Mouse (Mus musculus) intestine, embryonic 14.5 days (tissue): ENCODE measurements at regions not wholly inside any gene's neighbourhood (a gene's known extent, or its start where the extent isn't known, plus 50 kb on each side); places are given as distances from the start of the nearest gene placed in this dataset.

Source experiments
- ATAC-seq: fragments of 200-750 bp; cut with Nextera tagmentation; replicated peaks from 2 replicates; pipeline ENCODE4 v1.8.0; 2017; ENCODE audit warnings: low read depth, moderate number of reproducible peaks, moderate TSS enrichment, moderate library complexity; ENCODE audit not compliant: low FRiP score, low TSS enrichment
- DNase-seq: peaks from one replicate; pipeline ENCODE4 v3.0.0-alpha.2; 2018; ENCODE audit warnings: low spot score
- H3K27ac ChIP-seq: fragments of 300-500 bp; sonication (generic); 2 replicates; pipeline ENCODE4 v1.5.1; 2014; ENCODE audit warnings: low read depth, mild to moderate bottlenecking, control low read depth
- H3K27me3 ChIP-seq: fragments of 300-500 bp; sonication (generic); replicated peaks from 2 replicates; pipeline ENCODE4 v1.6.1; 2014; ENCODE audit warnings: low read length, control low read depth; ENCODE audit not compliant: control insufficient read depth, insufficient read depth
- H3K36me3 ChIP-seq: fragments of 300-500 bp; sonication (generic); 2 replicates; pipeline ENCODE4 v1.6.1; 2014; ENCODE audit warnings: low read length, control low read depth; ENCODE audit not compliant: control insufficient read depth, insufficient read depth
- H3K4me1 ChIP-seq: fragments of 300-500 bp; sonication (generic); replicated peaks from 2 replicates; pipeline ENCODE4 v1.6.1; 2014; ENCODE audit warnings: low read length, control low read depth, mixed read lengths; ENCODE audit not compliant: control insufficient read depth, insufficient read depth
- H3K4me2 ChIP-seq: fragments of 300-500 bp; sonication (generic); 2 replicates; pipeline ENCODE4 v1.6.1; 2014; ENCODE audit warnings: low read length
- H3K4me3 ChIP-seq: fragments of 300-500 bp; sonication (generic); 2 replicates; pipeline ENCODE4 v1.5.1; 2014; ENCODE audit warnings: low read depth, low read length, control low read depth, mixed read lengths
- H3K9ac ChIP-seq: fragments of 300-500 bp; sonication (generic); 2 replicates; pipeline ENCODE4 v1.6.1; 2014; ENCODE audit warnings: mild to moderate bottlenecking, low read length
- H3K9me3 ChIP-seq: fragments of 300-500 bp; sonication (generic); 2 replicates; pipeline ENCODE4 v1.6.1; 2016; ENCODE audit warnings: low read length, control low read depth; ENCODE audit not compliant: control insufficient read depth
- WGBS: fragments of 180-500 bp; shearing (Covaris S2); extraction: QIAGEN DNeasy Blood & Tissue Kit; methylation state at CpG from one replicate; pipeline ENCODE4 v1.1.7; 2014; 5-methylcytosine and 5-hydroxymethylcytosine counted together

- ATAC-seq, result no peak
These were observed 93.1 kb downstream of the Gm10260 start for GRCm38 (mm10) chr13:97667313-97667712.

GRCm38 (mm10) chr13:97666761-97667160 is 93.7 kb downstream of the Gm10260 start:
- DNase-seq, result no peak
- 83% methylated on average over 4 of the region's 4 CpGs for WGBS
- Histone ChIP-seq H3K27me3 (no peaks in the 10 kb centered on the region), H3K36me3 (no peaks in the 10 kb centered on the region), H3K4me2 (no peak overlapping the region), H3K27ac (no peak overlapping the region), H3K4me1 (no peaks in the 10 kb centered on the region; the same call in 1 of the 2 replicates), H3K4me3 (no peak overlapping the region), H3K9ac (no peak overlapping the region), H3K9me3 (no peaks in the 10 kb centered on the region)
- no peak for ATAC-seq

More at GRCm38 (mm10) chr13:97667313-97667712, 93.1 kb downstream of the Gm10260 start:
- H3K9me3 ChIP-seq, result no peaks in the 10 kb centered on the region
- H3K36me3 ChIP-seq, result no peaks in the 10 kb centered on the region
- H3K4me2 ChIP-seq, result no peak overlapping the region
- no peak overlapping the region for H3K27ac ChIP-seq
- 86% methylated on average over 7 of the region's 7 CpGs for WGBS
- no peak for DNase-seq
- H3K4me3 ChIP-seq, result no peak overlapping the region
- no peak overlapping the region for H3K9ac ChIP-seq
- H3K27me3 ChIP-seq, result no peaks in the 10 kb centered on the region
- H3K4me1 ChIP-seq, result peaks cover 4% of the 10 kb centered on the region; the same call in 1 of the 2 replicates

GRCm38 (mm10) chr13:97665226-97665625 is 95.2 kb downstream of the Gm10260 start:
- Histone ChIP-seq H3K9me3 (no peaks in the 10 kb centered on the region), H3K4me1 (no peaks in the 10 kb centered on the region; the same call in 1 of the 2 replicates), H3K4me3 (no peak overlapping the region), H3K36me3 (no peaks in the 10 kb centered on the region), H3K4me2 (no peak overlapping the region), H3K9ac (no peak overlapping the region), H3K27me3 (no peaks in the 10 kb centered on the region), H3K27ac (no peak overlapping the region)
- WGBS, result 70% methylated on average over 1 of the region's 1 CpGs
- DNase-seq (no peak), ATAC-seq (no peak)

GRCm38 (mm10) chr13:97662741-97663140 is 97.7 kb downstream of the Gm10260 start:
- Histone ChIP-seq H3K27ac (no peak overlapping the region), H3K9me3 (no peaks in the 10 kb centered on the region), H3K36me3 (no peaks in the 10 kb centered on the region), H3K4me3 (no peak overlapping the region), H3K27me3 (no peaks in the 10 kb centered on the region), H3K4me2 (no peak overlapping the region), H3K4me1 (no peaks in the 10 kb centered on the region; the same call in 1 of the 2 replicates), H3K9ac (no peak overlapping the region)
- DNase-seq, result no peak
- WGBS, result 71% methylated on average over 8 of the region's 8 CpGs
- ATAC-seq, result no peak

- no peaks in the 10 kb centered on the region for H3K9me3 ChIP-seq
- H3K4me1 ChIP-seq, result no peaks in the 10 kb centered on the region
- no peaks in the 10 kb centered on the region for H3K27me3 ChIP-seq
- H3K27ac ChIP-seq, result no peak overlapping the region
- DNase-seq (no peak), ATAC-seq (no peak)
- no peak overlapping the region for H3K4me2 ChIP-seq
- H3K4me3 ChIP-seq, result no peak overlapping the region
- WGBS, result 85% methylated on average over 2 of the region's 2 CpGs
- no peaks in the 10 kb centered on the region for H3K36me3 ChIP-seq
- H3K9ac ChIP-seq, result no peak overlapping the region
These were observed 103.8 kb downstream of the Gm10260 start for GRCm38 (mm10) chr13:97656618-97657017.

- DNase-seq (no peak), ATAC-seq (no peak)
- Histone ChIP-seq H3K4me3 (no peak overlapping the region), H3K9ac (no peak overlapping the region), H3K27me3 (no peaks in the 10 kb centered on the region), H3K27ac (no peak overlapping the region), H3K4me1 (no peaks in the 10 kb centered on the region), H3K4me2 (no peak overlapping the region), H3K9me3 (no peaks in the 10 kb centered on the region), H3K36me3 (no peaks in the 10 kb centered on the region)
- 78% methylated on average over 9 of the region's 9 CpGs for WGBS
These were observed 108.2 kb downstream of the Gm10260 start for GRCm38 (mm10) chr13:97652279-97652678.

- Histone ChIP-seq H3K4me3 (no peak overlapping the region), H3K9me3 (no peaks in the 10 kb centered on the region), H3K4me2 (no peak overlapping the region), H3K9ac (no peak overlapping the region), H3K27me3 (no peaks in the 10 kb centered on the region), H3K36me3 (no peaks in the 10 kb centered on the region), H3K27ac (no peak overlapping the region), H3K4me1 (no peaks in the 10 kb centered on the region)
- WGBS, result 58% methylated on average over 9 of the region's 9 CpGs
- DNase-seq (no peak), ATAC-seq (0 out of 2 replicates have a peak, but pooled peaks have one; percentile 74)
These were observed 108.7 kb downstream of the Gm10260 start for GRCm38 (mm10) chr13:97651761-97652160.

- H3K27me3 ChIP-seq, result no peaks in the 10 kb centered on the region
- H3K9me3 ChIP-seq, result no peaks in the 10 kb centered on the region
- WGBS, result 86% methylated on average over 5 of the region's 5 CpGs
- DNase-seq (no peak), ATAC-seq (no peak)
- H3K4me2 ChIP-seq, result no peak overlapping the region
- no peak overlapping the region for H3K27ac ChIP-seq
- H3K4me3 ChIP-seq, result no peak overlapping the region
- H3K36me3 ChIP-seq, result no peaks in the 10 kb centered on the region
- H3K9ac ChIP-seq, result no peak overlapping the region
- no peaks in the 10 kb centered on the region for H3K4me1 ChIP-seq
These were observed 109.3 kb downstream of the Gm10260 start for GRCm38 (mm10) chr13:97651176-97651575.

GRCm38 (mm10) chr13:97650191-97650590 is 110.2 kb downstream of the Gm10260 start:
- WGBS, result 82% methylated on average over 2 of the region's 2 CpGs
- no peak overlapping the region for H3K9ac ChIP-seq
- no peak overlapping the region for H3K4me2 ChIP-seq
- H3K4me1 ChIP-seq, result peaks cover 5% of the 10 kb centered on the region
- H3K9me3 ChIP-seq, result no peaks in the 10 kb centered on the region
- no peak for ATAC-seq
- no peaks in the 10 kb centered on the region for H3K27me3 ChIP-seq
- H3K36me3 ChIP-seq, result no peaks in the 10 kb centered on the region
- DNase-seq, result no peak
- H3K4me3 ChIP-seq, result no peak overlapping the region
- H3K27ac ChIP-seq, result no peak overlapping the region
